Mouse (Mus musculus) liver, embryonic 15.5 days (tissue): ENCODE measurements around the gene Cox18. TPM values are rescaled to one million over a fixed set of nuclear protein-coding genes. Genes with fewer than 3 reads are reported as not detected.
"Not testable (repeated sequence)": the region's sequence is repeated elsewhere in the genome, so short reads cannot be mapped to it uniquely, and the experiment has no call there.

Source experiments
- ATAC-seq: fragments of 200-750 bp; cut with Nextera tagmentation; 2 replicates; pipeline ENCODE4 v1.8.0; 2017; ENCODE audit warnings: moderate number of reproducible peaks, mild to moderate bottlenecking, moderate library complexity; ENCODE audit not compliant: insufficient read depth
- H3K27ac ChIP-seq: fragments of 300-500 bp; sonication (generic); replicated peaks from 2 replicates; pipeline ENCODE4 v1.5.1; 2015; ENCODE audit warnings: mild to moderate bottlenecking, inconsistent platforms
- H3K27me3 ChIP-seq: fragments of 300-500 bp; sonication (generic); 2 replicates; pipeline ENCODE4 v1.6.1; 2015; ENCODE audit warnings: mild to moderate bottlenecking, inconsistent platforms
- H3K36me3 ChIP-seq: fragments of 300-500 bp; sonication (generic); replicated peaks from 2 replicates; pipeline ENCODE4 v1.6.1; 2015; ENCODE audit warnings: moderate library complexity, mild to moderate bottlenecking, inconsistent platforms
- H3K4me1 ChIP-seq: fragments of 300-500 bp; sonication (generic); replicated peaks from 2 replicates; pipeline ENCODE4 v1.6.1; 2015; ENCODE audit warnings: inconsistent platforms
- H3K4me2 ChIP-seq: fragments of 300-500 bp; sonication (generic); 2 replicates; pipeline ENCODE4 v1.6.1; 2015; ENCODE audit warnings: moderate library complexity, mild to moderate bottlenecking, inconsistent platforms
- H3K4me3 ChIP-seq: fragments of 300-500 bp; sonication (generic); replicated peaks from 2 replicates; pipeline ENCODE4 v1.5.1; 2015; ENCODE audit warnings: mild to moderate bottlenecking, inconsistent platforms
- H3K9ac ChIP-seq: fragments of 300-500 bp; sonication (generic); 2 replicates; pipeline ENCODE4 v1.6.1; 2015; ENCODE audit warnings: moderate library complexity, mild to moderate bottlenecking, inconsistent platforms
- H3K9me3 ChIP-seq: fragments of 300-500 bp; sonication (generic); replicated peaks from 2 replicates; pipeline ENCODE4 v1.6.1; 2016; ENCODE audit warnings: inconsistent platforms
- WGBS: fragments of 180-500 bp; shearing (Covaris S2); methylation state at CpG from one replicate; pipeline ENCODE4 v1.1.7; 2015; ENCODE audit warnings: mixed read lengths; ENCODE audit not compliant: insufficient replicate concordance; 5-methylcytosine and 5-hydroxymethylcytosine counted together
- polyA plus RNA-seq: library from polyadenylated mRNA; unstranded; fragments of >200 nt; fragmentation: Nextera tagmentation; extraction: Ambion mirVana; gene quantifications from 2 replicates; pipeline ENCODE4 v1.2.1, GENCODE M21; 2015

Cox18 gene
- 10.8 and 11.8 TPM in 2 replicates for polyA plus RNA-seq

- Histone ChIP-seq H3K9ac (peak within 1 kb of the TSS; percentile 90), H3K9me3 (no peaks in the 10 kb centered on the region), H3K27me3 (no peaks in the 10 kb centered on the region), H3K4me3 (peak within 1 kb of the TSS; percentile 94), H3K27ac (peak within 1 kb of the TSS; percentile 97), H3K4me2 (peak within 1 kb of the TSS; percentile 93), H3K36me3 (peaks cover 32% of the 10 kb centered on the region), H3K4me1 (peaks cover 20% of the 10 kb centered on the region)
- ATAC-seq = peak; percentile 96
- WGBS = under 1% methylated on average over 62 of the region's 62 CpGs
Observed at GRCm38 (mm10) chr5:90223534-90224381, at the start of gene Cox18. Cox18 (minus strand) TSS chr5:90224001.

GRCm38 (mm10) chr5:90262230-90262629 is 38.4 kb upstream of the Cox18 start:
- H3K27me3 ChIP-seq, H3K4me3 ChIP-seq, H3K9me3 ChIP-seq, ATAC-seq, H3K4me1 ChIP-seq, H3K9ac ChIP-seq, H3K27ac ChIP-seq, H3K4me2 ChIP-seq: not testable (repeated sequence)
- 67% methylated on average over 2 of the region's 2 CpGs for WGBS
- H3K36me3 ChIP-seq = peaks cover 74% of the 10 kb centered on the region

- Histone ChIP-seq H3K4me2 (no peak overlapping the region), H3K4me3 (no peak overlapping the region), H3K9ac (no peak overlapping the region), H3K4me1 (no peaks in the 10 kb centered on the region), H3K27ac (no peak overlapping the region), H3K27me3 (no peaks in the 10 kb centered on the region), H3K9me3 (no peaks in the 10 kb centered on the region), H3K36me3 (peaks cover 90% of the 10 kb centered on the region)
- ATAC-seq = no peak
- WGBS = 79% methylated on average over 3 of the region's 3 CpGs
Observed at GRCm38 (mm10) chr5:90257023-90257422, 33.2 kb upstream of the Cox18 start.

GRCm38 (mm10) chr5:90247503-90247902 is 23.7 kb upstream of the Cox18 start:
- Histone ChIP-seq H3K9ac (no peak overlapping the region), H3K4me1 (peaks cover 10% of the 10 kb centered on the region), H3K27me3 (no peaks in the 10 kb centered on the region), H3K4me2 (no peak overlapping the region), H3K27ac (no peak overlapping the region), H3K36me3 (peaks cover 79% of the 10 kb centered on the region), H3K4me3 (no peak overlapping the region), H3K9me3 (no peaks in the 10 kb centered on the region)
- no peak for ATAC-seq

DNA sequence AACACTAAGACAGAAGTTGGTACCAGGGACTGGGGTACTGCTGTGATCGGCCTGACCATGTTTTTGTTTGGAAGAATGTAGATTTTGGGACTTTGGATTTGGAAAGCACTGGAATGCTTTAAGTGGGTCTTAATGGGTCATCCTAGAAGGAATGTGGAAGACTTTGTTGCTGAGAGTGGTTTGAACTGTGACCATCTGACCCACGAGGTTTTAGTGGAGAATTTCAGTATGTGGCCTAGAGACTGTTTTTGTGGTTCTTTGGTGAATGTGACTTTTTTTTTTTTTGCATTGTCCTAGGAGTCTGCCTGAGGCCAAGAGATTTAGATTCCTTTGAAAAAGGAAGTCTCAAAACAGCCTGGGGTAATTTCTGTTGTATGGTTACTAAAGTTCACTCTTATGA is 23.2 kb upstream of the Cox18 start:
- ATAC-seq = no peak
- H3K4me2 ChIP-seq = no peak overlapping the region
- WGBS = 74% methylated on average over 2 of the region's 2 CpGs
- peaks cover 10% of the 10 kb centered on the region for H3K4me1 ChIP-seq
- H3K9me3 ChIP-seq = no peaks in the 10 kb centered on the region
- no peaks in the 10 kb centered on the region for H3K27me3 ChIP-seq
- peak overlapping the region; percentile 45; the same call in 1 of the 2 replicates for H3K27ac ChIP-seq
- peaks cover 79% of the 10 kb centered on the region for H3K36me3 ChIP-seq
- H3K4me3 ChIP-seq = no peak overlapping the region
- H3K9ac ChIP-seq = no peak overlapping the region

GRCm38 (mm10) chr5:90246567-90246966 is 22.8 kb upstream of the Cox18 start:
- peak; percentile 83 for ATAC-seq
- Histone ChIP-seq H3K9ac (no peak overlapping the region), H3K4me3 (no peak overlapping the region), H3K9me3 (no peaks in the 10 kb centered on the region), H3K4me1 (peaks cover 10% of the 10 kb centered on the region), H3K27me3 (no peaks in the 10 kb centered on the region), H3K4me2 (no peak overlapping the region), H3K36me3 (peaks cover 79% of the 10 kb centered on the region), H3K27ac (peak overlapping the region; percentile 45; the same call in 1 of the 2 replicates)
- WGBS = 53% methylated on average over 4 of the region's 4 CpGs

DNA sequence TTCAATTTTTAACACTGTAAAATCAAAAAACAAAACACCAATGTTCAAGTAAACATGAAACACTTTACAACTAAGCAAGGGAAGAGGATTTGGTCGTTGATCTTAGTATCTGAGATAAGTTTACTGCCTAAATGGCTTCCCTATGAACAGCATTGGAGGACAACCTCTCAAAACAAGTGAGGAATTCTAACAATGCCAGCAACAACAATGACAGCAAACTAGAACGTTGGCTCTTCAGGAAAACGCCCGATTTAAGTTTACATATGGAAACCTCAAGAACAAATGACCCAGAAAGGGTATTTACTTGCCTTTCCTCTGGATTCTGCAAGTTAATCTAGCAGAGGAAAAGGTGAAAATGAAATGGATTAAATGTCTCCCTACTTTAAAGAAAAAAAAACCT is 21.6 kb upstream of the Cox18 start:
- Histone ChIP-seq H3K27me3 (no peaks in the 10 kb centered on the region), H3K4me3 (no peak overlapping the region), H3K27ac (no peak overlapping the region), H3K9me3 (no peaks in the 10 kb centered on the region), H3K36me3 (peaks cover 77% of the 10 kb centered on the region), H3K9ac (no peak overlapping the region), H3K4me1 (peaks cover 10% of the 10 kb centered on the region), H3K4me2 (no peak overlapping the region)
- no peak for ATAC-seq
- WGBS = 47% methylated on average over 4 of the region's 4 CpGs

GRCm38 (mm10) chr5:90235217-90235616 is 11.4 kb upstream of the Cox18 start:
- Histone ChIP-seq H3K4me1 (no peaks in the 10 kb centered on the region), H3K36me3 (peaks cover 87% of the 10 kb centered on the region)
- ATAC-seq = no peak

DNA sequence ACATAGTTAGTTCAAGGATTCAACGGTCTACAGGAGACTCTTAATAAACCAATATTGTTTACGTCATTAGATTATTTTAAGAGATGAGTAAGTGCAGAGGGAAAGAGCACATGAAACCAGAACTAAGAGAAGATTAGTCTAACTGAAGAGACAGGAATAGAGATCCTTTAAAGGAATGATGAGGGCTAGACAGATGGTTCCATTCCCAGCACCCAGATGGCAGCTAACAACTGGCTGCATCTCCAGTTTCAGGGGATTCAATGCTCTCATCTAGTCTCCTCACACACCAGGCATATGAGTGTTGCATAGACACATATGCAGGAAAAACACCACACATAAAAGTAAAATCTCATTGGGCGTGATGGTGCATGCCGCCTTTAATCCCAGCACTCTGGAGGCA is 9.5 kb upstream of the Cox18 start:
- peaks cover 88% of the 10 kb centered on the region for H3K36me3 ChIP-seq
- H3K4me1 ChIP-seq = no peaks in the 10 kb centered on the region
- no peak overlapping the region for H3K4me3 ChIP-seq
- H3K27me3 ChIP-seq = no peaks in the 10 kb centered on the region
- 85% methylated on average over 4 of the region's 4 CpGs for WGBS
- no peak overlapping the region for H3K27ac ChIP-seq
- no peak overlapping the region for H3K4me2 ChIP-seq
- no peak for ATAC-seq
- H3K9me3 ChIP-seq = no peaks in the 10 kb centered on the region
- H3K9ac ChIP-seq = no peak overlapping the region

More at GRCm38 (mm10) chr5:90235217-90235616, 11.4 kb upstream of the Cox18 start:
- Histone ChIP-seq H3K4me2 (no peak overlapping the region), H3K9ac (no peak overlapping the region), H3K27me3 (no peaks in the 10 kb centered on the region), H3K9me3 (no peaks in the 10 kb centered on the region), H3K4me3 (no peak overlapping the region), H3K27ac (no peak overlapping the region)
- WGBS = 91% methylated on average over 8 of the region's 8 CpGs

DNA sequence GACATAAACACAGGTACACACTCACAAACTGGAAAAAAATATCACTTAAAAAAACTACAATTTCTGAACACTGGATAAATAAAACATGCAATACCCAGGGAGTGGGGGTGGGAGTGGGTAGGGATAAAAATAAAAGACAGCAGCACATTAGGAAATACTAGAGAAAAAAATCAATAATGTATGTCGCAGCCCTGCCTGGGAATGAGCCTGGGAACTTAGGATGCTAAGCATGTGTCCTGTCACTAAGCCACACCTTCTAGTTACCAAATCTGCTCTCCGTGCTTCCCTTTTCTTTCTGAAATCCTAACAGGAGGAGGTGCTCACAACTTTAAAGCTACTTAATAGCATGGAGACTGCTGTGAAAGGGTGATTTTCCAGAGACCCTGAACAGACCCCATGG is 6.0 kb upstream of the Cox18 start:
- Histone ChIP-seq H3K4me1 (peaks cover 2% of the 10 kb centered on the region; the same call in 1 of the 2 replicates), H3K4me3 (no peak overlapping the region), H3K36me3 (peaks cover 74% of the 10 kb centered on the region), H3K4me2 (no peak overlapping the region), H3K9me3 (no peaks in the 10 kb centered on the region), H3K27me3 (no peaks in the 10 kb centered on the region), H3K27ac (no peak overlapping the region), H3K9ac (no peak overlapping the region)
- no peak for ATAC-seq
- WGBS = 73% methylated on average over 2 of the region's 2 CpGs

GRCm38 (mm10) chr5:90226696-90227095 is 2.9 kb upstream of the Cox18 start:
- H3K36me3 ChIP-seq = peaks cover 56% of the 10 kb centered on the region
- no peaks in the 10 kb centered on the region for H3K27me3 ChIP-seq
- ATAC-seq = no peak
- H3K27ac ChIP-seq = no peak overlapping the region
- peaks cover 20% of the 10 kb centered on the region for H3K4me1 ChIP-seq
- no peak overlapping the region for H3K9ac ChIP-seq
- no peaks in the 10 kb centered on the region for H3K9me3 ChIP-seq
- WGBS = 81% methylated on average over 3 of the region's 3 CpGs
- no peak overlapping the region for H3K4me3 ChIP-seq
- no peak overlapping the region for H3K4me2 ChIP-seq
